Mouse (Mus musculus) bone marrow, adult 2 months (tissue): Measurements from ENCODE around the gene Zbtb49.

ENCODE experiments used
- CTCF ChIP-seq: fragments of 200-500 bp; IDR thresholded peaks from 2 replicates; pipeline ENCODE4 v1.5.1; 2011; ENCODE audit warnings: low read length, control low read depth; ENCODE audit not compliant: control insufficient read depth, insufficient read depth
- POLR2A ChIP-seq: fragments of 200-500 bp; IDR thresholded peaks from 2 replicates; pipeline ENCODE4 v1.6.1; 2011; ENCODE audit warnings: low read depth, mild to moderate bottlenecking, control low read depth, low read length, borderline replicate concordance; ENCODE audit not compliant: control insufficient read depth

- TF ChIP-seq POLR2A (no peak), CTCF (no peak)
Measured at GRCm38 (mm10) chr5:38159634-38160413, 60.4 kb downstream of the Zbtb49 start, which contains the start of gene Nsg1.
